Mouse (Mus musculus) lung, adult 2 months (tissue): ENCODE results near the gene Rnf215.
A peak's percentile ranks its signal among the peaks of the same experiment; 100 is the strongest.

Experiments used
- CTCF ChIP-seq: fragments of 200-500 bp; IDR thresholded peaks from 2 replicates; pipeline ENCODE4 v1.5.1; 2011; ENCODE audit warnings: mild to moderate bottlenecking, low read length, control low read depth; ENCODE audit not compliant: insufficient read depth
- POLR2A ChIP-seq: fragments of 200-500 bp; IDR thresholded peaks from 2 replicates; pipeline ENCODE4 v1.6.1; 2011; ENCODE audit warnings: low read depth, mild to moderate bottlenecking, control low read depth, low read length, borderline replicate concordance; ENCODE audit errors: extremely low read depth

GRCm38 (mm10) chr11:4096054-4096984 lies 38.7 kb upstream of the Rnf215 start:
- TF ChIP-seq POLR2A (peak; percentile 95; the same call in 1 of the 2 replicates), CTCF (no peak)
